Mouse (Mus musculus): ENCODE data around the gene Pclaf. TPM values are rescaled to one million over a fixed set of nuclear protein-coding genes. Genes with fewer than 3 reads are reported as not detected.

Gene Pclaf
- 30.0 and 34.9 TPM in 2 replicates for polyA plus RNA-seq (2015; fragmentation: Nextera tagmentation; extraction: Ambion mirVana)

DNA sequence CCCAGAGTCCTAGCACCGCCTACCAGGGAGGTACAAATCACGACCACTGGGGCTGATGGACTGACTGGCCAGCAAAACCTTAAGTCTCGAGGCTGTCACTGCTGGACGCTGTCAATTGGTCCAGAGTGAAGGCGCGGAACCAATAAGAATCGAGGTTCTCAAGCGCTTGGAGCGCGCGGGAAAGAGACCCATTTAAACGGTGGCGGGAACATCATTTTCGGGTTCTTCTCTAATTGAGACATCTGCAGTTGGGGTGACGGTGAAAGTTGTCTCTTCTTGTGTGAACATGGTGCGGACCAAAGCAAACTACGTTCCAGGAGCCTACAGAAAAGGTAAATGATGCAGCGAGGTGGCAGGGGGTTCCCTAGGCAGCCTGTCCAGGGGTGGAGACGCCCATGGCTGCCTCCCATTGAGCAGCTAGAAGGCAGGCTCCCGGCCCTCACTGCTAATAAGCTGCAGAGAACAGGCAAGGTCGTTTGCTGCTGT is at the start of gene Pclaf:
Gene Pclaf, plus strand, starts transcription at position 95 of the 486 bp plus-strand sequence.
- Histone ChIP-seq H3K36me3 (0 out of 2 replicates have a peak, but pooled peaks cover 4% of the 10 kb centered on the region), H3K9ac (0 out of 2 replicates have a peak within 1 kb of the TSS, but pooled peaks have one; percentile 22), H3K4me1 (replicated peaks) (peaks cover 13% of the 10 kb centered on the region), H3K27me3 (no peaks in the 10 kb centered on the region), H3K4me3 (peak within 1 kb of the TSS; percentile 44), H3K27ac (replicated peaks) (no peak within 1 kb of the TSS), H3K4me2 (peak within 1 kb of the TSS; percentile 90), H3K9me3 (no peaks in the 10 kb centered on the region)
- ATAC-seq (ENCODE audit: low FRiP score, low read depth): peak; percentile 91
- under 1% methylated on average over 21 of the region's 21 CpGs for WGBS

DNA sequence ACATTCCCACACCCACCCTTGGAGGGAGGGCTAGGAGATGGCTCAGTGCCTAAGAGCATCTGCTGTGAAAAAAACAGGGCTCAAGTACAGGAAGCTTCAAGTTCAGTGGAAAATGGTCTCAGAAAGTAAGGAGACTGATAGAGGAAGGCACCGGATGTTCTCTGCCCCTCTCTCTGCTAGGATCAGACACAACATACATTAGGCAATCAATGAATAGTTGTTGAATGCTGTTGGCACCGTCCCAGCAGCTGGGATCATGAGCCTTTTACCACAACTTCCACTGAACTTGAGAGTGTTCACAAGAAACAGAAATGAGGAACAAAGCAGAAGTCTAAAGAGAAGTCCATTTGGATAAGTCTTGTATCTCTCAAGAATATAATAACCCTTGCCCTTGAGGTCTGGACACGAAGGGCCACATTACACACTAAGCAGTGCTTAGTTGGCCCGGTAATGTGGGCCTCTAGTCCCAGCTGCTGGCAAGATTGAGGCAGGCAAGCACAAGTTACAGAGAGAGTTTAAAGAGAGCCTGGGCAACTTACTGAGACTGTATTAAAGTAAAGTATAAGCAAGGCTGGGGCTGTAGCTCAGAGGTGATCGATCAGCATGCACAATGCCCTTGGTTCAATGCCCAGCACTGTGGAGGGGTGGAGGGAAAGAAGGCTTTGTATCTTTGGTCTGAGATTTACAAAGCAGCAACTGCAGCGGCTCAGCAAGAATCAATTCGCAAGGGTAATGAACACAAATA is 45.4 kb upstream of the Pclaf start:
- no peaks in the 10 kb centered on the region for H3K9me3 ChIP-seq
- ATAC-seq (ENCODE audit: low FRiP score, low read depth): peak; percentile 42; the same call in 1 of the 2 replicates
- H3K27me3 ChIP-seq: no peaks in the 10 kb centered on the region
- no peak overlapping the region for H3K4me2 ChIP-seq
- 41% methylated on average over 7 of the region's 7 CpGs for WGBS
- H3K27ac ChIP-seq (replicated peaks): peak overlapping the region; percentile 58
- no peak overlapping the region for H3K4me3 ChIP-seq
- H3K36me3 ChIP-seq: no peaks in the 10 kb centered on the region
- peaks cover 25% of the 10 kb centered on the region for H3K4me1 ChIP-seq (replicated peaks)
- no peak overlapping the region for H3K9ac ChIP-seq

DNA sequence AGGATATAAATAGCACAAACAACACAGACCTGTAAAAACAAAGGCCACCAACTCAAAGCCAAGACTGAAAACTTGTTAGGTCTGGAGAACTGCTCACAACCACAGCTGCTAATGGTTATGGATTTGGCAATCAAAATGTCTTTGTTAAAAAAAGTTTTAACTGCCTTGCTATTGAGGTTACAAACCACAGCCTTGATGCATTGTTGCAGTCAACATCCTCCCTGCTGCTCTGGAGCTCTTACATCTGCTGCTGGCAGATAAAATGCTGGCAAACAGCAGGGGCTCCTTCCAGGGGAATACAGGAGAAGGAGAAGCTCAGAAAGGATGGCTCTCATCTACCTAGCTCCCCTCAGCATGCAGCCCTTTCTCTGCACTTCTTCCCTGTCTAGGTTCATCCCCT is 41.9 kb upstream of the Pclaf start:
- H3K4me3 ChIP-seq: no peak overlapping the region
- no peak for ATAC-seq (ENCODE audit: low FRiP score, low read depth)

DNA sequence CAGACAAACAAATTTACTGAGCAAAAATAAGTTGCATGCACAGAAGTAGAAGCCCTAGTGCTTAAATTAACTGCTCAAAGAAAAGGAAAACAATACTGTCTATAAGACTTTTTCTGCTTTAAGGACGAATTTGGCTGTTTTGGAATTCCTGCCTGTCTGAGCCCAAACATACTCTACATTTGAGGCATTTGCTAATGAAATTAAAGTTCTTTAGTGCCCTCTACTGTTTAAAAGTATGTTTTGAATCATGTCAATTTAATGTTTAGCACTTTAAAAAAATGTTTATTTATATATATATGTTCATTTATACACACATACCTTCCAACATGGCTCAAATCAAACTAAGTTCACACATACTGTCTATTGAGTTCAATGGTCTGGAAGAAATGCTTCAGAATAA is 39.8 kb upstream of the Pclaf start:
- ATAC-seq (ENCODE audit: low FRiP score, low read depth): no peak
- Histone ChIP-seq H3K27ac (replicated peaks) (no peak overlapping the region), H3K4me2 (no peak overlapping the region), H3K36me3 (peaks cover 20% of the 10 kb centered on the region), H3K9me3 (no peaks in the 10 kb centered on the region), H3K9ac (no peak overlapping the region), H3K27me3 (no peaks in the 10 kb centered on the region), H3K4me3 (no peak overlapping the region), H3K4me1 (replicated peaks) (peaks cover 15% of the 10 kb centered on the region)
- 24% methylated on average over 1 of the region's 1 CpGs for WGBS

More for the DNA sequence above, 41.9 kb upstream of the Pclaf start:
- no peak overlapping the region for H3K9ac ChIP-seq
- H3K27ac ChIP-seq (replicated peaks): no peak overlapping the region
- H3K4me1 ChIP-seq (replicated peaks): peaks cover 25% of the 10 kb centered on the region
- peaks cover 9% of the 10 kb centered on the region for H3K36me3 ChIP-seq
- H3K27me3 ChIP-seq: no peaks in the 10 kb centered on the region
- no peak overlapping the region for H3K4me2 ChIP-seq
- H3K9me3 ChIP-seq: no peaks in the 10 kb centered on the region

DNA sequence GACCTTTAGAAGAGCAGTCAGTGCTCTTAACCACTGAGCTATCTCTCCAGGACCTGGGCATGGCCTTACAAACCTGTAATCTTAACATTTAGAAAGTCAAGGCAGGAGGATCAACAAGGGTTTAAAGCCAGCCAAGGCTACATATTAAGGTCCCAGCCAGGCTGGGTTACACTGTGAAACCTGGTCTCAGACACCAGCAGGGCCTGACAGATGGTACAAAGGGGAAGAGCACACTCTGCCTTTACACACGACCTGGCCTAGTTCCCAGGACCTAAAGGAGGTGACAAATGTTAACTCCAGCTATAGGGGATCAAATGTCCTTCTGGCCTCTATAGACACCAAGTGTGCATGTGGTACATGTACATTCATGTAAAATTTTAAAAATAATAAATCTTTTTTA is 30.4 kb upstream of the Pclaf start:
- H3K9ac ChIP-seq: no peak overlapping the region
- H3K4me2 ChIP-seq: no peak overlapping the region
- H3K27ac ChIP-seq (replicated peaks): no peak overlapping the region
- no peak overlapping the region for H3K4me3 ChIP-seq
- WGBS: 45% methylated on average over 1 of the region's 1 CpGs
- H3K36me3 ChIP-seq: peaks cover 40% of the 10 kb centered on the region
- H3K9me3 ChIP-seq: no peaks in the 10 kb centered on the region
- H3K27me3 ChIP-seq: no peaks in the 10 kb centered on the region
- H3K4me1 ChIP-seq (replicated peaks): no peaks in the 10 kb centered on the region
- no peak for ATAC-seq (ENCODE audit: low FRiP score, low read depth)

DNA sequence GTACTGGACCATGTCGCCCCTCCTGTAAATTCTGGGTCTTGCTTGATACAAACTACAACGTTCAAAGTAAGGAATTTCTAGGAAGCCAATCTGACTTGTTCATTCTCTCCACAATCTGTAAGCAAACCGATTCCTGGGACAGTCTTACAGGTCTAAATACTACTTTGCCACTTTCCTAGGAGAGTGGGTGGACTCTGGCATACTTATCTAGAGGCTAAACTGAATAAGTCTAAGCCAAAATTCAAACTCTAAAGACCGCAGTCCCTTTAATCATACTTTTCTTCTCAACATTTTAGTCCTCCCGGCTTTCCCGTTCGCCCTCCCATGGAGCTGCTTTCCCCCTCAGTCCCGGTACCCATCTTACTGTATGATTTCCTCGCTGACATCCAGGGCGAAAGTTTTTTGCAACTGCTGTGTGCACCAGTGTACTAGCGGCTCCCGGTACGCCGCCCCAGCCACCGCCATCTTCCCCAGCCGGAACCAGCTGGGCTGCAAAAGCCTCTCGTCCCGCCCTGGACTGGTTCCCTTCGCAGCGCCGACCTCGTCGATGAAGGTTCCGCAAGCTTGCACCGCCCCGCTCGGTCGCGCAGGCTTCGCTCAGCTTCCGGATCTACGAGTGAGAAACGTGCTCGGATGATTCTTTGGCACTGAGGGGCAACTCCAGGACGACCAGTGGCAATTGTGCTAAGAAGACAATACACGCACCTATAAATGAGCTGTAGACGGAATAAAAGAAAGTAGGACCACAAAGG is 5.3 kb upstream of the Pclaf start:
- H3K9me3 ChIP-seq: no peaks in the 10 kb centered on the region
- peak overlapping the region; percentile 72 for H3K4me2 ChIP-seq
- peak; percentile 96 for ATAC-seq (ENCODE audit: low FRiP score, low read depth)
- H3K27me3 ChIP-seq: no peaks in the 10 kb centered on the region
- H3K27ac ChIP-seq (replicated peaks): peak overlapping the region; percentile 74
- peak overlapping the region; percentile 67 for H3K4me3 ChIP-seq
- peaks cover 12% of the 10 kb centered on the region for H3K4me1 ChIP-seq (replicated peaks)
- peak overlapping the region; percentile 54 for H3K9ac ChIP-seq
- H3K36me3 ChIP-seq: no peaks in the 10 kb centered on the region
- WGBS: under 1% methylated on average over 37 of the region's 37 CpGs

DNA sequence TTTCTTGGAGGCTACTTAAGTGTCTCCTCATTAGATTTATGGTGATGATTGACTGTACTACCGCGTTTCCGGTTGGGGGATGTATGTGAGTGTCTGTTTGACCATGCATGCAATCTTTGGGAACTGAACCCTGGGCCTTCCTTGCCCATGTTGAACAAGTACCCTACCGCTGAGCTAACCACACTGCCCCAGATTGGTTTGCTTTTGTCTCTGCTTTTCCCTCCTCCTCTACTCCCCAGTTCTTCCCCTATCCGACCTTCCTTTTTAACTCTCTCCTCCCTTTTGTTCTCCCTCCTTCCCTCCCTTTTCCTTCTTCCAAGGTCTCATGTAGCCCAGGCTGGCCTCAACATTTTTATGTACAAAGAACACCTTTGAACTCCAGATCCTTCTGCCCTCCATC is 1.1 kb downstream of the Pclaf start:
- Histone ChIP-seq H3K27me3 (no peaks in the 10 kb centered on the region), H3K4me3 (peak overlapping the region; percentile 44), H3K9me3 (no peaks in the 10 kb centered on the region), H3K36me3 (0 out of 2 replicates have a peak, but pooled peaks cover 6% of the 10 kb centered on the region), H3K27ac (replicated peaks) (no peak overlapping the region), H3K4me2 (peak overlapping the region; percentile 90), H3K4me1 (replicated peaks) (peaks cover 10% of the 10 kb centered on the region), H3K9ac (no peak overlapping the region)
- WGBS: 4% methylated on average over 5 of the region's 5 CpGs
- no peak for ATAC-seq (ENCODE audit: low FRiP score, low read depth)

DNA sequence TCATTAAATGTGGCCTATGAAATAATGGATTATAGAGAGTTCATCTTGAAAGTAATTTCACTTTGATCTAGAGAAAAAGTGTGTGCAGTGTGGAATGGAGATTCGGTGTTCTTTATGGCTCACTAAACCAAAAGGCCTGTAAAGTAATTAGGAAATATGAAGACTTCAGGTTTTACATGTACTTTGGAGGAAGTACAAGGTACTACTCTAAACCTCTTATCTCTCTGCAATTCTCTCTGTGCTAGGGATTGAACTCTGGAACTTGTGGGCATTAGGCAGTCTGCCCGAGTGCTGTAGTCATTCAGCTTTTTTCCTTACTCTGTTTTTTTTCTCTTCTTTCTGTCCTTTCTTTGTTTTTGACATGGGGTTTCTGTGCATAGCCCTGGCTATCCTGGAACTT is 6.9 kb downstream of the Pclaf start:
- 0 out of 2 replicates have a peak, but pooled peaks cover 6% of the 10 kb centered on the region for H3K36me3 ChIP-seq
- H3K27me3 ChIP-seq: no peaks in the 10 kb centered on the region
- no peaks in the 10 kb centered on the region for H3K9me3 ChIP-seq
- no peak for ATAC-seq (ENCODE audit: low FRiP score, low read depth)
- no peak overlapping the region for H3K4me2 ChIP-seq
- H3K27ac ChIP-seq (replicated peaks): no peak overlapping the region
- H3K9ac ChIP-seq: no peak overlapping the region
- H3K4me1 ChIP-seq (replicated peaks): no peaks in the 10 kb centered on the region
- WGBS: 95% methylated on average over 2 of the region's 2 CpGs
- H3K4me3 ChIP-seq: no peak overlapping the region

DNA sequence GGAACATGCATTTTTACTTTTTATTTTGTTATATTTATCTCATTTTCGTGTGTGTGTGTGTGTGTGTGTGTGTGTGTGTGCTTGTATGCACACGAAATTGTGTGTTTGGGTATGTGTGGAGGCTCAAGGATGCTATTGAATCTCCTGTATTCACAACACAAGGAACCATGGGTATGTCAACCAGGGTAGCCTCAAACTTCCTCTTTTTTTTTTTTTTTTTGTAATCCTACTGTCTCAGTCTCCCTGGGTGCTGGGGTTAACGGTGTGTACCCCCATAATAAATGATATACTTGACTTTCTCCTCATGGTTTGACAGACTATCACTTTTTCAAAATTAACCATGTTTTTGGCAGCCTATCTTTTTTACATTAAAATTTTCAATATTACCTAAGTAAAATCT is 12.8 kb downstream of the Pclaf start:
- Histone ChIP-seq H3K9me3 (no peaks in the 10 kb centered on the region), H3K4me1 (replicated peaks) (peaks cover 9% of the 10 kb centered on the region), H3K9ac (no peak overlapping the region), H3K36me3 (peaks cover 5% of the 10 kb centered on the region; the same call in 1 of the 2 replicates), H3K4me2 (no peak overlapping the region), H3K4me3 (no peak overlapping the region), H3K27ac (replicated peaks) (no peak overlapping the region), H3K27me3 (no peaks in the 10 kb centered on the region)
- 93% methylated on average over 3 of the region's 3 CpGs for WGBS
- ATAC-seq (ENCODE audit: low FRiP score, low read depth): no peak

DNA sequence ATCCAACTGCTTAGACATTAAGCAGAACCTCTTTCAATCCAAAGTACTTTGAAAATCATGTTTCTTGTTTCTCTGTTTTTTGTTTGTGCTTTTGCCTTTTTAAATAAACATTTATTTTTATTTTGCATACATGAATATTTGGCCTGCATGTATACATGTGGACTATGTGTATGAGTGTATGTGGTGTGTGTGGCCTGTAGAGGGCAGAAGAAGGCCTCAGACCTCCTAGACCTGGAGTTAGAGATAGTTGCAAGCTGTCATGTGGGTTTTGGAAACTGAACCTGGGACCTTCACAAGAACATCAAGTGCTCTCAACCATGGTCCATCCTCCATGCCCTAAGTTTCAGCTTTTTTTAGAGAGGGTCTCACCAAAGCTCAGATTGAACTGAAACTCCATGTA is 13.4 kb downstream of the Pclaf start:
- H3K4me2 ChIP-seq: no peak overlapping the region
- H3K9ac ChIP-seq: no peak overlapping the region
- no peak for ATAC-seq (ENCODE audit: low FRiP score, low read depth)
- no peaks in the 10 kb centered on the region for H3K9me3 ChIP-seq
- H3K27ac ChIP-seq (replicated peaks): no peak overlapping the region
- no peak overlapping the region for H3K4me3 ChIP-seq
- peaks cover 11% of the 10 kb centered on the region for H3K4me1 ChIP-seq (replicated peaks)
- peaks cover 5% of the 10 kb centered on the region; the same call in 1 of the 2 replicates for H3K36me3 ChIP-seq
- H3K27me3 ChIP-seq: no peaks in the 10 kb centered on the region

DNA sequence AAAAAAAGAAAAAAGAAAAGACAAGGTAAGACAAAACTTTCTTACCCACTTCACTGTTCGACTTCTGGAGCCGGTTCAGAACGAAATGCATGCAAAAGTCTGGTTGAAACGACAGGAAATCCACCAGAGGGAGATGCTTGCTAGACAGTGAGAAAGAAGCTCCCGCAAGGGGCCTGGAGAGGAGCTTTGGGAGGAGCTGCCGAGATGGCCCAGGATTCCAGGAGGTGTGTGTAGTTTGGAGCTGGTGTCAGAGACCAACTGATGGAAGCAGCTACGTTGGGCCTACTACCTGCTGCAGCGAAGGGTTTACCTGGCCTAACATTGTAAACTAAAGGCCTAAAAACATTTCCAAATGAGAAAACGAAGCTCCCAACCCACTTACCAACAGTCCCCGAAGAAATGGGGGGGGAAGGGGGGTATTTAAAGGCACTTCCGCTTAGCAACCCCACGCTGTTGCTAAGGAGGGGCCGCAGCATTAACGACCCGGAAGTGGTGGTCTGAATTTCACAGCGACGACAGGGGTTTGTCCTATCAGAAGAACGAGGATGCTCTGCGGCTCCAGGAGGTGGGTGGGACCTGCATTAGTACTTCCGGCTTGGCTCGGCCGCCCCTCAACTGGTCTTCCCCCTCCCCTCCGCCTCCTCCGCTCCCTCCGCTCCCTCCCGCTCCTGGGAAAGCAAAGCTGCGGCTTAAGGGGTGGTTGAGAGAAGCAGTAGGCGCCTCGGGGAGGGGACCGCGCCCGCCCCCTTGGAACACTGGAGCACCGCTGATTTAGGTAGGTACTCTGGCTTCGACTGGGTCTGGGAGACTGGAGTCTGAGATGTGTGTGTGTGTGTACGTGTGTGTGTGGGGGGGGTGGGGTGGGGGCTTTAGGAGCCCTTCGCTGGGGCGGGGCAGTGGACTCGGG is 18.6 kb downstream of the Pclaf start, which contains the start of the genes Trip4 and Csnk1g1:
Gene Trip4, minus strand, starts transcription at position 401 of the 907 bp plus-strand sequence.
Gene Csnk1g1, plus strand, starts transcription at position 531 of the 907 bp plus-strand sequence.
- Histone ChIP-seq H3K9ac (peak within 1 kb of the TSS; percentile 80), H3K4me3 (peak within 1 kb of the TSS; percentile 75), H3K4me1 (replicated peaks) (peaks cover 22% of the 10 kb centered on the region), H3K27me3 (no peaks in the 10 kb centered on the region), H3K9me3 (no peaks in the 10 kb centered on the region), H3K4me2 (peak within 1 kb of the TSS; percentile 91), H3K27ac (replicated peaks) (peak within 1 kb of the TSS; percentile 92), H3K36me3 (peaks cover 5% of the 10 kb centered on the region; the same call in 1 of the 2 replicates)
- under 1% methylated on average over 38 of the region's 38 CpGs for WGBS
- ATAC-seq (ENCODE audit: low FRiP score, low read depth): peak; percentile 99

Data from hindbrain, embryonic 15.5 days (tissue).